Mouse (Mus musculus) liver, embryonic 13.5 days (tissue): ENCODE data around the gene Gm21294. TPM values are rescaled to one million over a fixed set of nuclear protein-coding genes. Genes with fewer than 3 reads are reported as not detected.
"Not testable (repeated sequence)": the region's sequence is repeated elsewhere in the genome, so short reads cannot be mapped to it uniquely, and the experiment has no call there.

Experiments
- ATAC-seq: fragments of 200-750 bp; cut with Nextera tagmentation; 2 replicates; pipeline ENCODE4 v1.8.0; 2017; ENCODE audit warnings: low read depth, mild to moderate bottlenecking, moderate number of reproducible peaks, moderate library complexity
- DNase-seq: peaks from one replicate; pipeline ENCODE4 v3.0.0; 2022
- H3K27ac ChIP-seq: fragments of 300-500 bp; sonication (generic); 2 replicates; pipeline ENCODE4 v1.5.1; 2015; ENCODE audit warnings: moderate library complexity, mild to moderate bottlenecking, inconsistent platforms
- H3K27me3 ChIP-seq: fragments of 300-500 bp; sonication (generic); 2 replicates; pipeline ENCODE4 v1.6.1; 2015; ENCODE audit warnings: mild to moderate bottlenecking, inconsistent platforms
- H3K36me3 ChIP-seq: fragments of 300-500 bp; sonication (generic); 2 replicates; pipeline ENCODE4 v1.6.1; 2015; ENCODE audit warnings: mild to moderate bottlenecking, inconsistent platforms
- H3K4me1 ChIP-seq: fragments of 300-500 bp; sonication (generic); replicated peaks from 2 replicates; pipeline ENCODE4 v1.6.1; 2015; ENCODE audit warnings: inconsistent platforms
- H3K4me2 ChIP-seq: fragments of 300-500 bp; sonication (generic); 2 replicates; pipeline ENCODE4 v1.6.1; 2015; ENCODE audit warnings: inconsistent platforms, mild to moderate bottlenecking, moderate library complexity
- H3K4me3 ChIP-seq: fragments of 300-500 bp; sonication (generic); replicated peaks from 2 replicates; pipeline ENCODE4 v1.5.1; 2015; ENCODE audit warnings: mild to moderate bottlenecking, inconsistent platforms
- H3K9ac ChIP-seq: fragments of 300-500 bp; sonication (generic); 2 replicates; pipeline ENCODE4 v1.6.1; 2015; ENCODE audit warnings: mild to moderate bottlenecking, inconsistent platforms
- H3K9me3 ChIP-seq: fragments of 300-500 bp; sonication (generic); replicated peaks from 2 replicates; pipeline ENCODE4 v1.6.1; 2016; ENCODE audit warnings: inconsistent platforms
- WGBS: fragments of 180-500 bp; shearing (Covaris S2); methylation state at CpG from one replicate; pipeline ENCODE4 v1.1.7; 2015; ENCODE audit not compliant: insufficient replicate concordance; 5-methylcytosine and 5-hydroxymethylcytosine counted together
- polyA plus RNA-seq: library from polyadenylated mRNA; unstranded; fragments of >200 nt; fragmentation: Nextera tagmentation; extraction: Ambion mirVana; gene quantifications from 2 replicates; pipeline ENCODE4 v1.2.1, GENCODE M21; 2015

Gene Gm21294
- not detected in 2 replicates for polyA plus RNA-seq

DNA sequence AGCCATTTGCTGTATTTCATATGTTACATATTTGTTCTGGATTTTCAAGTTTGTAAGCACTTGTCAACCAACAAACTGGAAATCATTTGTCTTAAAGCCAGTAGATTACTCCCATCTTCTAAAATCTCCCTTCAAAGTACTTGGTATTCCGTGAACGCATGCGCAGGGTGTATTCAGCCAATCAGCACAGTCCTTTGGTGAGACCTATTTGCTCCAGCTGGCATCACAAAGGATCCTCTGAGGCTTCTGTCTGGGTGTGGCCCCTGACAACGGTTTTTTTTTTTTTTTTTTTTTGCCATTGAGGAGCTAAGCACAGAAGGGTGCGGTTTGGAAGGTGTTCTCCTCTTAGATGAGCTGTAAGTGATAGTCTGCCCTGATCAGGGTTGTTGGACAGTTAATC lies at the start of gene Gm21294:
Gene Gm21294, plus strand, starts transcription at position 301 of the 400 bp plus-strand sequence.
- ATAC-seq, H3K4me3 ChIP-seq, DNase-seq, H3K27me3 ChIP-seq, H3K36me3 ChIP-seq, H3K27ac ChIP-seq, H3K4me2 ChIP-seq, H3K9me3 ChIP-seq, H3K9ac ChIP-seq, H3K4me1 ChIP-seq: not testable (repeated sequence)
- no CpG with 5 or more reads among the region's 5 CpGs for WGBS

GRCm38 (mm10) chrY:89126246-89126645 lies 73.6 kb downstream of the Gm21294 start:
- not testable (repeated sequence) for H3K4me2 ChIP-seq, H3K27ac ChIP-seq, H3K9me3 ChIP-seq, H3K9ac ChIP-seq, ATAC-seq, DNase-seq, H3K4me1 ChIP-seq, H3K4me3 ChIP-seq, H3K27me3 ChIP-seq, H3K36me3 ChIP-seq
- WGBS = 67% methylated on average over 1 of the region's 21 CpGs
